Mouse (Mus musculus): ENCODE results near the gene Tmem211. TPM values are rescaled to one million over a fixed set of nuclear protein-coding genes. Genes with fewer than 3 reads are reported as not detected.

The Tmem211 gene
- total RNA-seq (2021), result not detected

DNA sequence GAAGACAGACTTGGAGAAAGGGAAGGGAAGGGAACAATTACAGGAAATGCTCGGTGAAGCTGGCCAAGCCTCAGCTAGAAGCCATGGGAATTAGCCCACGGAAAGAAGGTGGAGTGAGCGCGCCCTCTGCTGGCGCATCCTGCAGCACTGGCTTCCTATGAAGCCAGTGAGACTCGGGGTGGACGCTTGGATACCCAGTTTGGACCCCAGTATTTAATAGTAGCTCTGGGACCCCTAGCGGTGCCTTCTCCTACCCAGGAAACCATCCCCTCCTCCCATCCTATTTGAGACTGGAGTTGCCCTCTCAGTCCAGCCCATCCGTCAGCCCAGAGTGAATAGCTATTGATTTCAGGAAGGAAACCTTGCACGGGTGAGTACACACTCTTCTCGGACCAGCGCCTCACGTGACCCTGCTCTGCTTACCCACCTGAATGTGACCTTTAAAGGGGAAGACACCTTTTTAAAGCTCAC, at the start of gene Tmem211:
Gene Tmem211 (plus strand): TSS at position 278 of the 471 bp plus-strand sequence.
- intact Hi-C loops (cut with DNase I), result loop anchor here (1.0 to 2.0 kb wide), 2 partner anchors 46 to 127 kb away; no protein-coding TSS in a partner anchor
- peak; percentile 75 to 78 for DNase-seq (ENCODE audit: low spot score in 2 of 2)

DNA sequence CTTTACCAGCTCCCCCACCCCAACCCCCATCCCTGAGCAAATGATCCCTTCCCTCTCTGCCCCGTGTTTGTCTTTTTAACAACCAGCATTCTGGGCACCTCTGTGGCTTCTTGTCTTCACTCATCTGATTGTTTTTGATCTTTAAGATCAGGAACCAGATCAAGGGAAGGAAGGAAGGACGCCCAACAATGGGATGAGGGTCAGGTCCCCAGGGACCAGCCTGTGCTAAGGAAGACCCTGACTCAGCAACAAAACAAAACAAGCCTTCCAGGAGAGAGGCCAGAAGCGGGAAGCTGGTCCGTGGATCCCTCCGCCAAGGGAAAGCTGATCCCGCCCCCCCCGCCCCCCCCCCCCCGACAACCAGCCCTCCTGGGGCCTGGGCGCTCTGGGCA, 47.3 kb upstream of the Tmem211 start:
- intact Hi-C loops (cut with DNase I), result no loop called here
- DNase-seq (ENCODE audit: low spot score in 2 of 2), result no peak

DNA sequence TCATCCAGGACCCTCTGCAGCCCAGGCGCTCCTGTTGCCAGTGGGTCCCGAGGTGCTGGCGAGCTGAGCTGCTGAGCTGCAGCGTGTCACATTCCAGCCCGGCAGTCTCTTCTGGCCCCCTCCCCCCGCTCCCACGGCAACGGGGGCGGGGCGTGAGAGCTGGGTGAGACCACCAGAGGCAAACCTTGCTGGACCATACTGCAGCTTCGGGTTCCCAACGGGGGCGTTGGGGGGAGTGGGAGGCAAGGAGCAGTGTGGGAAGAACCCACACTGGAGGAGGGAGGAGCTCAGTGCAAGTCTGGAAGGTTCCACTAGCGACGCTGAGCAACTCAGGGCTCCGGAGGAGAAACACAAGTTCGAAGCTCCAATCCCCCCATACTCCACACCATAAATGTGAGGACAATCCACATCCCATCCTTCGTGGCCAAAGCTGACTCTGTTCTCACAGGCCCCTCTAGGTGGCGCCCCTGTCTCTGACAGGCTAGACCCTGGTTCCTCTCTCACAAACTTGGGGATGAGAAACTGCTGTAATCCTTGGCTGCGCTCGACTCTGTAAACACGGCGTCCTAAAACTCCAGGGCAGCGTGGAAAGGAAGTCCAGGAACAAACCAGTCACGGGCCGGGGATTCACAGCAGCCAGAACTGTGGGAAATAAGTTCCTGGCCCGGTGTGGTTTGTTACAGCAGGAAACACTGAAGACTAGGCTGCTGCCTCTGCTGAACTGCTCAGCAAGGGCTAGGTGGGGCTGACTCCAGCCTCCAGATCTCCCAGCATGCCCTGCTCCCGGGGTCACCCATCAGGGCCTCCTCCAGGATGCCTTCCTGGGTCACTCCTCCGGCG, 46.6 kb upstream of the Tmem211 start:
- DNase-seq (ENCODE audit: low spot score in 2 of 2), result peak; percentile 76 to 83
- intact Hi-C loops (cut with DNase I), result loop anchor here (1.0 to 2.0 kb wide), 2 partner anchors 41 to 47 kb away; partner anchors contain the start of genes 2900026A02Rik and Tmem211

DNA sequence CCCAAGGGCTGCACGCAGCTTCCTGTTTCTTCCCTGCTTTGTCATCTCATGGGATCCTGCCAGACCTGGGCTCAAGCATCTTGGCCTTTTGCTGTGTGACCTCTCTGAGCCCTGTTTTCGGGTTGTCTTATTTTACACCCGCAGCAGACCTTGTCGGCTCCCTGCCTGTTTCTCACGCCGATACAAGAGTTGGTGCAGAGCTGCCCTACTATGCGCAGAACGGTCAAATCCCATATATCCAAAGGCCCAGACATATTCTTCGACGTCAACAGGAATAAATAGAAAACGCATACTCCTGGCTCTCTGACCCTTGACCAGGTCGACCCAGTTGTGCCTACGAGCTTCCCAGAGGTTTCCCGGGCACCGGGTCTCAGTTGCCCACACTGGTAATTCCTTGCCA, 46.0 kb upstream of the Tmem211 start:
- no peak for DNase-seq (ENCODE audit: low spot score in 2 of 2)
- intact Hi-C loops (cut with DNase I), result loop anchor here (1.0 to 2.0 kb wide), 2 partner anchors 41 to 46 kb away; partner anchors contain the start of genes 2900026A02Rik and Tmem211

DNA sequence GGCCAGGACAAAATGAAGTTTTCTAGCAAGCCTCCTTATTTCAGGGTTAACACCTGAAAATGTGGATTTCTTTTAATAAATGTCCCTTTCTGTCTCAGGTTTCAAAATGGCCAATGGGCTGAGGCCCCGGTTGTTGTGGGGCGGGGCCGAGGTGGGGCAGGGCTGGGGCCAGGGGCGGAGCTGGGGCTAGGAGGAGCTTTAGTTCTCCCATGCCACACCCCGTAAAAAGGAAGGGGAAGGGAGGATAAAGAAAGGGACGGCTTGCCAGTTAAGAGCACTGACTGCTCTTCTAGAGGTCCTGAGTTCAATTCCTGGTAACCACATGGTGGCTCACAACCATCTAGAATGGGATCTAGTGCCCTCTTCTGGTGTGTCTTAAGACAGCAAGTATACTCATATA, 45.3 kb upstream of the Tmem211 start:
- no peak for DNase-seq (ENCODE audit: low spot score in 2 of 2)
- intact Hi-C loops (cut with DNase I), result loop anchor here (2.0 kb wide), 1 partner anchor 45 kb away; the partner anchor contains the start of gene Tmem211

DNA sequence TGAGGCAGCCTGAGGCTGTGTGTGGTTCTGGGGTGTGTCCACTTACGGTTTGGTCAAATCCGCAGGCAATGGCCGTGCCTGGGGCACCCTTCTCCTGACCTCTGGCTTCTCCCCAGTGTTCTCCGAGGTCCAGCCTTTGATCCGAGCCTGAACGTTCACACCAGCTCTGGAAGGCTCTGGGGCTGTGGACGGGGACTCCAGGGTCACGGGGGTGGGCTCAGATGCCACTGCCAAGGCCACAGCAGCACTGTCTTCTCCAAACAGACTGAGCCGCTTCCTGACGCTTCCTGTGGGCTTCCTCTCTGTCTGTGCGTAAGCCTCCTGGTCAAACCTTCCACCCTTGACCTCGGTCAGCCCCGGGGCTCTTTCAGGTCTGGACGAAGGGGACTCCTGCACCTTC, 36.2 kb upstream of the Tmem211 start:
- intact Hi-C loops (cut with DNase I), result no loop called here
- DNase-seq (ENCODE audit: low spot score in 2 of 2), result no peak

DNA sequence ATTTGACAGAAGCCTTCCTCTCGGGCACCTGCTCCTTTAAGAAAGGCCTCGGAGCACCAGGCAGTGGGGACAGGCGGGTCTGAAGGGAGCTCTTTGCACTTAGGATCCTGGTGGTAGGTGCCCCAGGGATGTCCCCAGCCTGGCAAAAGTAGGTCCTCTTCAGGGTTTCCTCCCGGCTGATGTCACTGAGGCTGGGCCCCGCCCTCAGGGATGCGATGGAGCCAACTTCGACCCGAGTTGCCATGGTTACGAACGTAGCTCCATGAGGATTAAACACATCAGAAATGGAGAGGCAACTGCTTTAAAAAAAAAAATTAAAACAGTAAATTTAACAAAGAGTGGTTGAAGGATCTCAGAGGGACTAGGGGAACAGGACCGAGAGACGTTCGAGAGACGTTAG, 34.8 kb upstream of the Tmem211 start:
- no peak for DNase-seq (ENCODE audit: low spot score in 2 of 2)
- intact Hi-C loops (cut with DNase I), result no loop called here

DNA sequence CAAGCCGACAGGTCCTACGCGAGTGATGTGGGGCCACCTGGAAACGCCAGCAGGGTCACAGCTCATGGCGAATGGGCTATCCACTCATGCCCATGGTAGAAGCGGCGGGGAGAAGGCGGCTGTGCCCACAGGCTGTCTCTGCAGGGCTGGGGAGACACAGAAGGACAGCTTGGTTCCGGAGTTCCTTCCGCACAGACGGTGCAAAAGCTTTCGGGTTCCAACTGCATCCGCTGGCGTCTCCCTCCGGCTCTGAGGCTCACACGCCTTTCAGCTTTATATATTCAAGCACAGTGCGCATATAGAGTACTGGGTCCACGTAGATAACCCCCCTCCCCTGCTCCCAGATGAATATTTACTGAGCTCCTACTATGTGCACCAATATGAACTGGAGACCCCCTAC, 32.9 kb upstream of the Tmem211 start:
- DNase-seq (ENCODE audit: low spot score in 2 of 2), result peak; percentile 47 to 69
- intact Hi-C loops (cut with DNase I), result no loop called here

DNA sequence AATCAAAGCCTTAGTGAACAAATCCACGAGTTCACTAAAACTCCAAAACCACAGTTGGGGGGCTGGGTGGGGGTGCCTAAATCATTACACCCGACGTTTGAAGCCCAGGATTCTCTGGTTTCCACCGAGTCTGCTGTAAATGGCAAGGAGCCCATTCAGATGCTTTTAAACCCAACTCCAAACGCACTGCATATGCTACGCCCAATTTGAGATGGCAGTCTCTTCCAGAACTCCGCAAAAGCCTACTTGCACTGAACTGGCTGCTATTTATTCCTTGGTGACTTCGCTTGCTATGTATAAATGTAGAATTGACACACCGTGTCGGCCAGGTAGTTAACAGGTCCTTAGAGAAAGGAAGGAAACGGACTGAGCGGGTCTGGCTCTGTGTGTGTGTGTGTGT, 31.3 kb upstream of the Tmem211 start:
- intact Hi-C loops (cut with DNase I), result no loop called here
- no peak for DNase-seq (ENCODE audit: low spot score in 2 of 2)

DNA sequence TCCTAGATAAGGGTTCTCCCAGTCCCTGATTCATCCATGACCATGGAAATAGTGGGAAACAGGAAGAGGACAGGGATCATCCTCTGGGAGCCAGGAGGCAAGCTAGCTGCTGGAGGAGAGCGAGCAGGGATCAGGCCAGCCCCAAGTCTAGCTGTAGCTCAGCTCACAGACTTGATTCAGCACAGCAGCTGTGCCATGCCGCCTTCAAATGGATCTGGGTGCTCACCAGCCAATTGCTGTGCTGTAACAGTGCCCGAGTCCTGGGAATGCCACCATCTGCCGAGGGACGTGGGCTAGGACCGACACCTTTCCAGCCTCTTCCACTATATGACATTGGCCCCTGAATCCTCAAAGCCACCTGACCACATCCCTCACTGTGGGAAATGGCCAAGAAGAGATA, 30.8 kb upstream of the Tmem211 start:
- DNase-seq (ENCODE audit: low spot score in 2 of 2), result peak; percentile 54 to 71
- intact Hi-C loops (cut with DNase I), result no loop called here

DNA sequence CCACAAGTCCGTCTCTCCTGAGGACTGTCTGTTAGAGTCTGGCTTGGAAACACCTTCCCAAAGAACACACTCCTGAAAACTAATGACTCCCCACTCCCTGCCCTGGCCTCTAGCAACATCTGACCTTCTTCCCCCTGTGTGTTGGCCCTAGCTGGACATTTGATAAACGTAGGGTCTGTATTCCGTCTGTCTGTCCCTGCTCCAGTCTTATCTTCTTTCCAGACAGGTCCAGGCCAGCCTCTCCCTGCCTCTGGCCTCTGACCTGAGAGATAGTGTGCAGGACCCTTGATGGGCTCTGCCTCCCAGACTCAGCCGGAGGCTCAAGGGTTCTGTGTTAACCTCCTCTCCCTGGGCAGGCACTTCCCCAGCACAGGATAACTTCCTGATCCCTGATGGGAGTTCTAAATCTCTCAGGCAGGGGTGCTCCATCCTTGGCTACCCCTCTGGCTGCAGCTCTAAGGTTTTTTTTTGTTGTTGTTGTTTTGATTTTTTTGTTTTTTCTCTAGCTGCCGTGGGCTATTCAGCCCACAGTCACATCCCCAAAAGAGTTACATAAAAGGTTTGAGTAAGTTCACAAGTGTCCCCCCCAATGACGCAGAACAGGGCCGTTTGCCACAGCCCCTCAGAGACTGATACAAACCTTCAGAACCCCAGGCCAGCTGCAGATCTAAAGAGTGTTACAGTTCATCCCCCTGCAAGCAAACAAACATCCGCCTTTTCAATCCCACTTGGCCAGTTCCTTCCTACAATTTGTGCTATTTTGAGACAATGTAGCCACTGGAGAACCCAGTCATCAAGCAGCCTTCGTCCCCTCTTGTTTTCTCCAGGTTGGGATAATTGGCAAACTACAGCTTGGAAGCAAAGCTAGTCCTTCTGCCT, 29.6 kb upstream of the Tmem211 start:
- DNase-seq (ENCODE audit: low spot score in 2 of 2), result no peak
- intact Hi-C loops (cut with DNase I), result no loop called here

DNA sequence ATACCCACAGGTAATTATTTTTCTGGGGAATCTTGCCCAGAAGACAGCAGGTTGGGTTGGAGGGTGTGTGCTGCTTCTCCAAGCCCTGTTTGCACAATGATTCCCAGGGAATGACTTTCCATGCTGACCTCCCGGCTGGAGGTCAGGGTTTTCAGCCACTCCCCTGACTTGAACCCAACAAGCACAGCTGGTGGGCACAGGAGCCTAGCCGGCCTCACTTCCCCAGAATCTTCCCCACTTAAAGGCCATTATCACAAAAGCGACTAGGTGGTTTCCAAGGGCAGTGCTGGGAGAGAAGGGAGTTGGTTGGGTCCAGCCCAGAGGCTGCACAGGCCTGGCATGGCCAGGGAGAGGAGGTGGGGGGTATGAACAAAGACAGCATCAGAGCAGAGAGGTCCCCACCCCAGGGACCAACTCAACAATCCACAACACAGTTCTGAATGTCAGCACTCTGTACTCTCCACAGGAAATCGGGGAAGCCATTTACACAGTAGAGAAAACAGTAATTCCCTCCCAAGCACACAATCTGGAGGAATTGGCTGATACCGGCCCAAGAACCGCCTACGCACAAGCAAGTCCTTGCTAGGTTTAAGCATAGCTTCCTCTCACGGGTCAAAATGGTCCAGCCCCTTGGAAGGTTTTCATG, 27.5 kb upstream of the Tmem211 start:
- intact Hi-C loops (cut with DNase I), result no loop called here

DNA sequence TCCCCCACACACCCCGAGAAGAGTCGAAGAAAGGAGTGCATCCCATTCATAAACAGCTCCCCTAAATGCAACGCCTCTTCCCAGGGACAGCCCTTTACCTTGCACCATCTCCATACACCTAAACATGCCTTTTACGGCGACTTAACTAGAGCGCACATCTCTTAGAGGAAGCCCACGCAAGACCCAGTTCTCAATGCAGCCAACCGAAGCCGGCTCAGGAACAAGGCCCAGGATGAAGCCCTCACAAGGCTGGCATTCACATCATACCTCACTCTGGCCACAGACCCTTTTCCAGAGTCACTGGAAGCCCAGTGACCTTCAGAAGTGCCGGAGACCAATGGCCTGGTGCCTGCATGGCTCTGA, 27.0 kb upstream of the Tmem211 start:
- intact Hi-C loops (cut with DNase I), result no loop called here
- DNase-seq (ENCODE audit: low spot score in 2 of 2), result no peak

More for the DNA sequence above, 27.5 kb upstream of the Tmem211 start:
- no peak for DNase-seq (ENCODE audit: low spot score in 2 of 2)

DNA sequence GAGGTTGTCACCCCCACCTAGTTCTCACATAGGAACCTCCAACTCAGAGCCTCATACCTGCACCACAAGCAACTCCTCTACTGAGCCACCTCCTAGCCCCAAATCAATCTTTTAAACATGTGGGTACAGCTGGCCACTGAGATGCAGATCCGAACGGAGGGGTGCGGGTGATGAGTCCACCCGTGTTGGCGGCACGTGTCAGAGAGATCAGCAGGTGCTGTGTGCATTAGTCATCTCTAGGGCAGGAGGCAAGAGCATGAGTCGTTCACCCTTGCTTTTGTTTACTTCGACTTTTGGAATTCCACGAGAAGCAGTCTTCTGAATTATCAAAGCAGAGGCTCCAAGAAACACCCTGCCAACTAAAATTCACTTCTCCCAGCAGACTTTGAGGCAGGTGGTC, 22.5 kb upstream of the Tmem211 start:
- no peak for DNase-seq (ENCODE audit: low spot score in 2 of 2)
- intact Hi-C loops (cut with DNase I), result no loop called here

DNA sequence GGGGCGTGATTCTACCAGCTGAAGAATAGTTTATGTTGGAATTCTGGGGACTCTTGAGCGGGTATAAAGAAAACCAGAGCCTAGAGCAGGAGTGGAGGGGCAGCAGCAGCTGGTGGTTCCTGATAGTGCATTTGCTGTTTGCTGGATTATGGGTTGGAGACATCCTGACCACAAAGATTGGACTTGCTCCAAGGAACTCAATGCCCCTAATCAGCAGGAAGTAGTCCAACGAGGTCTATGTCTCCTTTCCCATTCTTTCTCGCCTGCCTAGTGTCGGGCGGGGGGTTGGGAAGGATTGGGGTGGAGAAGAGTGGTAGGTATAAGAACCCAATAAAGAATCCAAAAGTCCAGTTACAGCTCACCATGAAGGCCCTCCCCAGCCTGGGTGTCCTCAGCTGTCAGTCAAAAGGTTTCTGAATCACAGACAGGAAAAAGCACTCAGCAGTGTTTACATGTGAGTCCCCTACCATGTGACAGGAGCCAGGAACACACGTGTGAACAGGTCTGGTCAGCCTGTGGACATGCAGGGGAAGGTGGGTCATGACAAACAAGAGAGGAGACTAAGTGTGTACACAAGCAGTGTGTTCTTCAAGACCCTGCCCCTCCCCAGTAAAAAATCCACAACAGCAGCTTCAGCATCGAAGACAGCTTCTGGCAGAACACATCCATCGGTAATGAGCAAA, 19.9 kb upstream of the Tmem211 start:
- intact Hi-C loops (cut with DNase I), result no loop called here
- DNase-seq (ENCODE audit: low spot score in 2 of 2), result no peak

DNA sequence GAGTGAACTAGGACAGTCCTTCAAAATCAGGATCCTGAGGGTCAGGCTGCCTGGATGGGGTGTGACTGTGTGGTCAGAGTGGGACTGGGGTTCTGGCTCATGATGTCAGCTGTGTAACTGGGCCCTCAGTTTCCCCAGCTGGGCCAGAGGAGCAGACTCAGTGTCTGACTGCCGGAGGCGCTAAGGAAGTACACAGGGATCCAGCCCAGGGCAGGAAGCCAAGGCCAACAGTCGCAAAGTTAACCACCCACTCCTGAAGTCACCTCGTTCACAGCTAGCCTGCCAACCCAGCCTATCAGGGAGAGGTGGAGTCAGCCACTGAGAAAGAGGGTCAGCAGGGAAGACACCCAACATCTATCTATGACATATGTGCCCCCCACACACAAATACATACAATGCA, 18.7 kb upstream of the Tmem211 start:
- intact Hi-C loops (cut with DNase I), result no loop called here
- no peak for DNase-seq (ENCODE audit: low spot score in 2 of 2)

DNA sequence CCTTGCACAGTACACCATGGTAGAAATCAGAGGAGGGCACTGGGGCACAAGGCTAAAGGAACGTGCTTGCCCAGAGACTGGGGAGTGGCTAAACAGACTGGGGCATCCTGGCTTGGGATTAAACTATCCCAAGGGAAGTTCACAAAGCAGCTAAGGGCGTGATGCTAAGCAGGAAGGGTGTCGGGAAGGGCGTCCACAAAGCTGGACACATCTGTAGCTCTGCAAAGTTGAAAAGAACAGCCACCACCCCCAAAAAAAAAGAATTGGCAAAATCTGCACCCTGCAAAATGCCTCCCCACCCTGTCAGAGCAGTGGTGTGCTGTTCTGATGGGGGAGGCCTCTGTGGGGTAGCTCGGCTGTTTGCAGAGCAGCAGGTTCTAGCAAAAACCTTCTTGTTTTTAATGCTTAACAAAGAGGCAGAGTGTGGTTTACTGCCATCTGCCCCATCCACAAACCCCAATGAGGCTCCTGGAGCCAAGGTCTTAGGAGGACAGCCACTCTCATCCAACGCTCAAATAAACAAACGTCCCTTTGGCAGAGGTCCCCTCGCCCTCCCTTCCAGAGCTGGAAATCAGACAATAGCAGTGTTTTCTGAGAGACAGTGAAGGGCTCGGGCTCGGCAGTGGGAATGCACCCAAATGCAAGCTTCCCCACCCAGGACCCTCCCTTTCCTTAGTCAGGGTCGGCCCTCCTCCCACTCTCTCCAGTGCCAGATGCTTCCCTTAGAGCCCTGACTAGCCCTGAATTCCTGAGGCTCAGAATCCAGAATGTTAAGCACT, 17.9 kb upstream of the Tmem211 start:
- no peak for DNase-seq (ENCODE audit: low spot score in 2 of 2)
- intact Hi-C loops (cut with DNase I), result no loop called here

DNA sequence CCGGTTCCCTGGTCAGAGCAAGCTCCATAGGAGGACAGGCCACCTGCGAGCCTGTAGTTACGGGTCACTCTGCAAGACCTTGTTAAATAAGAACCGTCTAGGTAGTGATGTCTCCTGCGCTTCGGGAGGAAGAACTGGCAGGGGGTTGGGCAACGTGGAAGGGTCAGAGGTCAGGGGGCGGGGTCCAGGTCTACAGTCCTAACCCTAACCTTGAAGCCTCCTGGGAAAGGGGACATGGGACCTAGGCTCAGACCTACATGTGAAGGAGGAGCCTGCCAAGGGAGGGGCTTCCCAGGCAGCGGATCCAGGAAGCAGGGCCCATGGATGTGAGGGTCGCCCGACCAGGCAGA, 17.3 kb upstream of the Tmem211 start:
- DNase-seq (ENCODE audit: low spot score in 2 of 2), result no peak
- intact Hi-C loops (cut with DNase I), result no loop called here

DNA sequence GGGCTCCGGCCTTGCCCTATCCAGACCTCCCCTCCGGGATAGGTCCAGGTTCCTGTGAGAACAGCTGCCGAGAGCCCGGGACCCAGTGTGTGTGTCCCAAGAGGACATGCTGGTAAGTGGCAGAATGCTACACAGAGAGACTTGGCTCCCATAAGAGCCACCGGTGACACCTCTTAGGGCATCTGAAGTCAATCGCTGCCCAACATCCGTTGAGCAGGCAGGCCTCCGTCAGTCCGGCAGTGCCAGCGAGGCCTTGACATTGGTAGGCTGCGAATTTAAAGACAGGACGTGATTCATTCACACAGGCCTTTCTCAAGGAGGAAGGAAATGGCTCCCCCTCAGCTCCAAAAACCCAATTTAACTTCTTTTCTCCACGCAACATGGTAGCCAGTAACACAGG, 16.8 kb upstream of the Tmem211 start:
- no peak for DNase-seq (ENCODE audit: low spot score in 2 of 2)
- intact Hi-C loops (cut with DNase I), result no loop called here

Data from left cerebral cortex, postnatal 36 days (tissue).